Mouse (Mus musculus) embryo, embryonic 9.5 days (tissue): ENCODE measurements at regions not wholly inside any gene's neighbourhood (a gene's known extent, or its start where the extent isn't known, plus 50 kb on each side); places are given as distances from the start of the nearest gene placed in this dataset.
"Not testable (repeated sequence)": the region's sequence is repeated elsewhere in the genome, so short reads cannot be mapped to it uniquely, and the experiment has no call there.

ENCODE experiments used
- DNase-seq: peaks from one replicate; pipeline ENCODE4 v3.0.0-alpha.2; 2017; ENCODE audit errors: extremely low spot score

- no peak for DNase-seq
These were observed 109.5 kb upstream of the Tns3 start for GRCm38 (mm10) chr11:8773862-8774261.

GRCm38 (mm10) chr11:8773260-8773659, 108.9 kb upstream of the Tns3 start:
- DNase-seq = no peak

- DNase-seq = no peak
These were observed 108.2 kb upstream of the Tns3 start for GRCm38 (mm10) chr11:8772541-8772940.

- not testable (repeated sequence) for DNase-seq
These were observed 104.4 kb upstream of the Tns3 start for GRCm38 (mm10) chr11:8768706-8769105.

GRCm38 (mm10) chr11:8765541-8765885, 101.2 kb upstream of the Tns3 start:
- DNase-seq = no peak

GRCm38 (mm10) chr11:8764861-8765540, 100.7 kb upstream of the Tns3 start:
- DNase-seq = no peak

GRCm38 (mm10) chr11:8763448-8763847, 99.1 kb upstream of the Tns3 start:
- DNase-seq = peak; percentile 10

- DNase-seq = no peak
These were observed 97.8 kb upstream of the Tns3 start for GRCm38 (mm10) chr11:8762133-8762532.

GRCm38 (mm10) chr11:8761626-8762025, 97.3 kb upstream of the Tns3 start:
- peak; percentile 37 for DNase-seq

GRCm38 (mm10) chr11:8759858-8760257, 95.5 kb upstream of the Tns3 start:
- DNase-seq = no peak

GRCm38 (mm10) chr11:8754508-8754907, 90.2 kb upstream of the Tns3 start:
- not testable (repeated sequence) for DNase-seq

- not testable (repeated sequence) for DNase-seq
These were observed 71.4 kb upstream of the Tns3 start for GRCm38 (mm10) chr11:8735784-8736183.

- no peak for DNase-seq
These were observed 62.7 kb upstream of the Tns3 start for GRCm38 (mm10) chr11:8727007-8727406.

- DNase-seq = no peak
These were observed 61.2 kb upstream of the Tns3 start for GRCm38 (mm10) chr11:8725505-8725904.

GRCm38 (mm10) chr11:8723102-8723640, 58.8 kb upstream of the Tns3 start:
- no peak for DNase-seq

GRCm38 (mm10) chr11:8719211-8719966, 55.1 kb upstream of the Tns3 start:
- no peak for DNase-seq

GRCm38 (mm10) chr11:8717774-8718173, 53.4 kb upstream of the Tns3 start:
- DNase-seq = no peak

- DNase-seq = no peak
These were observed 52.5 kb upstream of the Tns3 start for GRCm38 (mm10) chr11:8716858-8717257.

- no peak for DNase-seq
These were observed 51.4 kb upstream of the Tns3 start for GRCm38 (mm10) chr11:8715775-8716174.
